Mouse (Mus musculus) megakaryocyte-erythroid progenitor cell, adult 5-6 weeks (primary cell): ENCODE data around the gene Fer. TPM values are rescaled to one million over a fixed set of nuclear protein-coding genes. Genes with fewer than 3 reads are reported as not detected.

Source experiments
- ATAC-seq: replicated peaks from 2 replicates; pipeline ENCODE4 v1.8.0; 2016; ENCODE audit warnings: mild to moderate bottlenecking, inconsistent platforms; ENCODE audit not compliant: severe bottlenecking, poor library complexity, low FRiP score, low TSS enrichment
- total RNA-seq, 2 experiments: library from RNA; stranded (forward) in 1 of 2; stranded (reverse) in 1 of 2; fragments of 200-1000, 215-1000 nt in 1 of 2; fragments of >200 nt in 1 of 2; fragmentation: Nextera tagmentation in 1 of 2; gene quantifications; 2 replicates each; pipeline ENCODE4 v1.2.3; 2014 to 2017

The Fer gene
- total RNA-seq, 2 experiments from 2014 or later = 12.5 to 20.7 TPM

GRCm38 (mm10) chr17:63970239-63970638, 107.4 kb downstream of the Fer start:
- peak; percentile 94 for ATAC-seq

GRCm38 (mm10) chr17:63970939-63971338, 108.1 kb downstream of the Fer start:
- ATAC-seq = no peak

GRCm38 (mm10) chr17:63972181-63972580, 109.3 kb downstream of the Fer start:
- ATAC-seq = no peak

- ATAC-seq = peak; percentile 62
These were observed 110.9 kb downstream of the Fer start for GRCm38 (mm10) chr17:63973806-63974205.

- no peak for ATAC-seq
These were observed 111.4 kb downstream of the Fer start for GRCm38 (mm10) chr17:63974253-63974652.

GRCm38 (mm10) chr17:63978794-63979571, 116.1 kb downstream of the Fer start:
- peak; percentile 86 for ATAC-seq

- no peak for ATAC-seq
These were observed 117.3 kb downstream of the Fer start for GRCm38 (mm10) chr17:63980167-63980566.

GRCm38 (mm10) chr17:63988710-63989109, 125.8 kb downstream of the Fer start:
- no peak for ATAC-seq

GRCm38 (mm10) chr17:63991160-63991559, 128.3 kb downstream of the Fer start:
- ATAC-seq = no peak

- ATAC-seq = no peak
These were observed 133.1 kb downstream of the Fer start for GRCm38 (mm10) chr17:63995921-63996320.

- ATAC-seq = peak; percentile 47; the same call in 1 of the 2 replicates
These were observed 134.8 kb downstream of the Fer start for GRCm38 (mm10) chr17:63997643-63998042.

GRCm38 (mm10) chr17:64003444-64003843, 140.6 kb downstream of the Fer start:
- ATAC-seq = no peak

- ATAC-seq = no peak
These were observed 142.8 kb downstream of the Fer start for GRCm38 (mm10) chr17:64005575-64006249.

GRCm38 (mm10) chr17:64016606-64017005, 153.7 kb downstream of the Fer start:
- no peak for ATAC-seq

- no peak for ATAC-seq
These were observed 155.4 kb downstream of the Fer start for GRCm38 (mm10) chr17:64018240-64018639.

GRCm38 (mm10) chr17:64018870-64019269, 156.0 kb downstream of the Fer start:
- peak; percentile 47; the same call in 1 of the 2 replicates for ATAC-seq

- ATAC-seq = no peak
These were observed 156.8 kb downstream of the Fer start for GRCm38 (mm10) chr17:64019646-64020045.

- ATAC-seq = peak; percentile 83
These were observed 163.6 kb downstream of the Fer start for GRCm38 (mm10) chr17:64026485-64026884.

GRCm38 (mm10) chr17:64041771-64042170, 178.9 kb downstream of the Fer start:
- ATAC-seq = no peak

- ATAC-seq = no peak
These were observed 182.5 kb downstream of the Fer start for GRCm38 (mm10) chr17:64045326-64045725.

- ATAC-seq = no peak
These were observed 183.7 kb downstream of the Fer start for GRCm38 (mm10) chr17:64046557-64046956.
